Comparison of ENCODE assay signal across 9 mouse cellular contexts in genomic region chr10:111924716-111925488, GRCm38 (mm10). TPM values are rescaled to one million over a fixed set of nuclear protein-coding genes. Genes with fewer than 3 reads are reported as not detected.
DNase-seq lines count a peak whose midpoint lies in the region; ATAC-seq and TF ChIP-seq lines count a peak whose summit lies in the region.
"Had no signal": no experiment of that assay in that cellular context is flagged by ENCODE, and none has a peak within 500 bp of the region (broad histone marks: within the 10 kb centered on the region; RNA-seq: fewer than 3 reads in every experiment).

No protein-coding gene starts in this region.

- H3K9ac ChIP-seq in lung, embryonic 14.5 days, result no peak overlapping the region
- peak overlapping the region; percentile 7; the same call in 1 of the 2 replicates for H3K9ac ChIP-seq in forebrain, embryonic 14.5 days (ENCODE audit: low read length)
- H3K9ac ChIP-seq in limb, embryonic 15.5 days, result no peak overlapping the region
- H3K9ac ChIP-seq in stomach, postnatal 0 days (ENCODE audit: low read length), result no peak overlapping the region
- no peak overlapping the region for H3K9ac ChIP-seq in liver, postnatal 0 days (replicated peaks)
- H3K9ac ChIP-seq: liver, embryonic 14.5 days had no signal

- no peaks in the 10 kb centered on the region for H3K9me3 ChIP-seq in lung, embryonic 14.5 days (ENCODE audit: low read depth, low read length)
- no peaks in the 10 kb centered on the region for H3K9me3 ChIP-seq in forebrain, embryonic 14.5 days (replicated peaks; ENCODE audit: control insufficient read depth, low read length)
- H3K9me3 ChIP-seq in limb, embryonic 15.5 days, result no peaks in the 10 kb centered on the region
- no peaks in the 10 kb centered on the region for H3K9me3 ChIP-seq in stomach, postnatal 0 days (ENCODE audit: control insufficient read depth, low read length)
- H3K9me3 ChIP-seq in liver, postnatal 0 days (ENCODE audit: low read length), result no peaks in the 10 kb centered on the region

- peak overlapping the region; percentile 22; the same call in 1 of the 2 replicates for H3K27ac ChIP-seq in lung, embryonic 14.5 days (ENCODE audit: low read depth)
- peak overlapping the region; percentile 14; the same call in 1 of the 2 replicates for H3K27ac ChIP-seq in forebrain, embryonic 14.5 days (ENCODE audit: low read depth, low read length)
- H3K27ac ChIP-seq in limb, embryonic 15.5 days, result no peak overlapping the region
- no peak overlapping the region for H3K27ac ChIP-seq in stomach, postnatal 0 days (replicated peaks)
- H3K27ac ChIP-seq in liver, postnatal 0 days (ENCODE audit: low read depth), result no peak overlapping the region
- H3K27ac ChIP-seq: liver, embryonic 14.5 days had no signal

- WGBS in lung, embryonic 14.5 days, result 44% methylated on average over 12 of the region's 12 CpGs
- WGBS in forebrain, embryonic 14.5 days, result 6% methylated on average over 12 of the region's 12 CpGs
- 23% methylated on average over 12 of the region's 12 CpGs for WGBS in limb, embryonic 15.5 days
- WGBS in stomach, postnatal 0 days, result 53% methylated on average over 12 of the region's 12 CpGs
- 56% methylated on average over 12 of the region's 12 CpGs for WGBS in liver, postnatal 0 days (ENCODE audit: insufficient replicate concordance)

- no peak overlapping the region for H3K4me3 ChIP-seq in lung, embryonic 14.5 days (ENCODE audit: low read depth, low read length)
- H3K4me3 ChIP-seq in forebrain, embryonic 14.5 days (ENCODE audit: low read depth, low read length), result peak overlapping the region; percentile 4; the same call in 1 of the 2 replicates
- H3K4me3 ChIP-seq in limb, embryonic 15.5 days, result peak overlapping the region; percentile 17; the same call in 1 of the 2 replicates
- H3K4me3 ChIP-seq in stomach, postnatal 0 days (ENCODE audit: low read depth, low read length), result no peak overlapping the region
- H3K4me3 ChIP-seq in liver, postnatal 0 days (ENCODE audit: low read depth, low read length), result no peak overlapping the region

- no peak for ATAC-seq in lung, embryonic 14.5 days (ENCODE audit: insufficient read depth)
- ATAC-seq in forebrain, embryonic 14.5 days, result peak; percentile 52
- no peak for ATAC-seq in limb, embryonic 15.5 days (ENCODE audit: insufficient number of reproducible peaks, low FRiP score, low TSS enrichment, low read depth)
- no peak for ATAC-seq in stomach, postnatal 0 days (ENCODE audit: low FRiP score, low TSS enrichment)
- no peak for ATAC-seq in granulocyte monocyte progenitor cell, adult 5-6 weeks (replicated peaks; ENCODE audit: poor library complexity, severe bottlenecking)
- no peak for ATAC-seq in liver, postnatal 0 days

- TF ChIP-seq CTCF in lung, embryonic 14.5 days (IDR thresholded peaks at IDR 0.05; ENCODE audit: low read depth), result no peak
- TF ChIP-seq CTCF in stomach, postnatal 0 days (IDR thresholded peaks at IDR 0.05; ENCODE audit: low read depth), result no peak
- TF ChIP-seq CTCF in liver, postnatal 0 days (IDR thresholded peaks at IDR 0.05; ENCODE audit: low read depth), result no peak

- DNase-seq in lung, embryonic 14.5 days, result no peak
- DNase-seq in lung, postnatal 14 days, result no peak
- peak; percentile 39 for DNase-seq in forebrain, embryonic 14.5 days (ENCODE audit: low spot score)
- DNase-seq in stomach, postnatal 0 days (ENCODE audit: low spot score), result no peak
- no peak for DNase-seq in yolk sac, embryonic 10.5 days (ENCODE audit: low spot score)
- DNase-seq in liver, postnatal 0 days, result no peak

- H3K27me3 ChIP-seq in lung, embryonic 14.5 days (ENCODE audit: insufficient read depth, low read length), result no peaks in the 10 kb centered on the region
- H3K27me3 ChIP-seq in forebrain, embryonic 14.5 days (replicated peaks; ENCODE audit: control insufficient read depth, insufficient read depth, low read length), result no peaks in the 10 kb centered on the region
- no peaks in the 10 kb centered on the region for H3K27me3 ChIP-seq in limb, embryonic 15.5 days
- H3K27me3 ChIP-seq in stomach, postnatal 0 days (ENCODE audit: control insufficient read depth, insufficient read depth, low read length), result no peaks in the 10 kb centered on the region
- H3K27me3 ChIP-seq in liver, postnatal 0 days (ENCODE audit: insufficient read depth, low read length), result no peaks in the 10 kb centered on the region

- peaks cover 8% of the 10 kb centered on the region; the same call in 1 of the 2 replicates for H3K4me1 ChIP-seq in lung, embryonic 14.5 days (ENCODE audit: insufficient read depth)
- H3K4me1 ChIP-seq in forebrain, embryonic 14.5 days (ENCODE audit: control insufficient read depth, insufficient read depth, low read length), result peaks cover 6% of the 10 kb centered on the region
- H3K4me1 ChIP-seq in limb, embryonic 15.5 days, result peaks cover 16% of the 10 kb centered on the region
- H3K4me1 ChIP-seq in stomach, postnatal 0 days (replicated peaks; ENCODE audit: control insufficient read depth, insufficient read depth), result no peaks in the 10 kb centered on the region
- H3K4me1 ChIP-seq in liver, postnatal 0 days (ENCODE audit: insufficient read depth), result peaks cover 2% of the 10 kb centered on the region; the same call in 1 of the 2 replicates

- no peak for TF ChIP-seq EP300 in stomach, postnatal 0 days (optimal IDR thresholded peaks at IDR 0.05)
- TF ChIP-seq EP300 in liver, postnatal 0 days (IDR thresholded peaks at IDR 0.05; ENCODE audit: low read depth), result no peak

- H3K4me2 ChIP-seq in lung, embryonic 14.5 days, result no peak overlapping the region
- H3K4me2 ChIP-seq in forebrain, embryonic 14.5 days (ENCODE audit: low read length), result peak overlapping the region; percentile 41
- H3K4me2 ChIP-seq in limb, embryonic 15.5 days, result peak overlapping the region; percentile 39
- H3K4me2 ChIP-seq in stomach, postnatal 0 days (replicated peaks; ENCODE audit: low read depth), result 0 out of 2 replicates have a peak overlapping the region, but pooled peaks have one; percentile 6
- no peak overlapping the region for H3K4me2 ChIP-seq in liver, postnatal 0 days (ENCODE audit: low read depth, low read length)

- no peaks in the 10 kb centered on the region for H3K36me3 ChIP-seq in lung, embryonic 14.5 days (ENCODE audit: insufficient read depth)
- no peaks in the 10 kb centered on the region for H3K36me3 ChIP-seq in forebrain, embryonic 14.5 days (ENCODE audit: control insufficient read depth, insufficient read depth, low read length)
- no peaks in the 10 kb centered on the region for H3K36me3 ChIP-seq in limb, embryonic 15.5 days
- H3K36me3 ChIP-seq in stomach, postnatal 0 days (ENCODE audit: control insufficient read depth, insufficient read depth, low read length), result no peaks in the 10 kb centered on the region
- no peaks in the 10 kb centered on the region for H3K36me3 ChIP-seq in liver, postnatal 0 days (replicated peaks; ENCODE audit: insufficient read depth, low read length)

RNA-seq across cellular contexts. Expression of gene Krr1, which starts 47.6 kb away (rescaled TPM):
- polyA plus RNA-seq in lung, embryonic 14.5 days (2014; fragmentation: Nextera tagmentation; extraction: Ambion mirVana), result 53.9 and 55.6 TPM in 2 replicates
- polyA plus RNA-seq in forebrain, embryonic 14.5 days (2014; fragmentation: Nextera tagmentation; extraction: Ambion mirVana), result 57.3 and 62.1 TPM in 2 replicates
- 38.5 and 42.9 TPM in 2 replicates for polyA plus RNA-seq in limb, embryonic 15.5 days (2015; fragmentation: Nextera tagmentation; extraction: Ambion mirVana)
- 17.6 and 18.6 TPM in 2 replicates for polyA plus RNA-seq in stomach, postnatal 0 days (2015; fragmentation: Nextera tagmentation; extraction: Ambion mirVana)
- 58.0 and 60.9 TPM in 2 replicates for total RNA-seq in granulocyte monocyte progenitor cell, adult 5-6 weeks (2014; fragmentation: Nextera tagmentation)
- 67.6 and 80.2 TPM in 2 replicates for total RNA-seq in granulocyte monocyte progenitor cell, adult 5-6 weeks (2017)
- polyA plus RNA-seq in liver, postnatal 0 days (2015; fragmentation: Nextera tagmentation; extraction: Ambion mirVana), result 11.2 and 11.6 TPM in 2 replicates

Comparison
In these comparisons a context has a peak if more than half of its experiments do, and no peak if none do; other contexts are left out.
1. H3K27ac ChIP-seq: peak in lung, embryonic 14.5 days (single experiment) and forebrain, embryonic 14.5 days (single experiment); none in limb, embryonic 15.5 days (single experiment), stomach, postnatal 0 days (single experiment) and liver, postnatal 0 days (single experiment).
2. H3K4me2 ChIP-seq: peak in forebrain, embryonic 14.5 days (single experiment), limb, embryonic 15.5 days (single experiment) and stomach, postnatal 0 days (single experiment); none in lung, embryonic 14.5 days (single experiment) and liver, postnatal 0 days (single experiment).
3. H3K4me3 ChIP-seq: peak in forebrain, embryonic 14.5 days (single experiment) and limb, embryonic 15.5 days (single experiment); none in lung, embryonic 14.5 days (single experiment), stomach, postnatal 0 days (single experiment) and liver, postnatal 0 days (single experiment).